Mouse (Mus musculus): ENCODE data around the gene Slc35a2. TPM values are rescaled to one million over a fixed set of nuclear protein-coding genes. Genes with fewer than 3 reads are reported as not detected.

Slc35a2 gene
- polyA plus RNA-seq, 1 experiment: 40.6 TPM

GRCm38 (mm10) chrX:7936874-7937273 lies 53.0 kb downstream of the Slc35a2 start:
- 39% methylated on average over 10 of the region's 11 CpGs for WGBS
- TF ChIP-seq POLR2A (IDR thresholded peaks at IDR 0.05; ENCODE audit: borderline replicate concordance, insufficient read depth, low read length) (no peak), CTCF (IDR thresholded peaks at IDR 0.05; ENCODE audit: borderline replicate concordance, insufficient read depth, low read depth, low read length) (0 out of 2 replicates have a peak, but pooled peaks have one; percentile 17)

GRCm38 (mm10) chrX:7937667-7938066 lies 53.8 kb downstream of the Slc35a2 start:
- no peaks in the 10 kb centered on the region for H3K4me1 ChIP-seq (ENCODE audit: control insufficient read depth, insufficient read depth, low read length)
- 95% methylated on average over 6 of the region's 6 CpGs for WGBS

More at GRCm38 (mm10) chrX:7936874-7937273, 53.0 kb downstream of the Slc35a2 start:
- no peaks in the 10 kb centered on the region for H3K4me1 ChIP-seq (ENCODE audit: control insufficient read depth, insufficient read depth, low read length)
- no peaks in the 10 kb centered on the region for H3K27me3 ChIP-seq (ENCODE audit: control insufficient read depth, insufficient read depth, low read length)
- no peak for DNase-seq
- H3K27ac ChIP-seq (ENCODE audit: insufficient read depth, low read length): no peak overlapping the region
- no peak overlapping the region for H3K4me3 ChIP-seq (replicated peaks; ENCODE audit: insufficient read depth, low read depth, low read length)

More at GRCm38 (mm10) chrX:7937667-7938066, 53.8 kb downstream of the Slc35a2 start:
- TF ChIP-seq POLR2A (IDR thresholded peaks at IDR 0.05; ENCODE audit: borderline replicate concordance, insufficient read depth, low read length): no peak
- no peak for TF ChIP-seq CTCF (IDR thresholded peaks at IDR 0.05; ENCODE audit: borderline replicate concordance, insufficient read depth, low read depth, low read length)
- Histone ChIP-seq H3K27ac (ENCODE audit: insufficient read depth, low read length) (no peak overlapping the region), H3K4me3 (replicated peaks; ENCODE audit: insufficient read depth, low read depth, low read length) (no peak overlapping the region), H3K27me3 (ENCODE audit: control insufficient read depth, insufficient read depth, low read length) (no peaks in the 10 kb centered on the region)
- DNase-seq: no peak

Other genes starting within 250 kb of the Slc35a2 start
- 945 and 955 TPM in 2 replicates for gene Syp, start 245.6 kb upstream of the Slc35a2 start, polyA plus RNA-seq (2012; rRNA removed)
- gene Prickle3, start 226.8 kb upstream of the Slc35a2 start, polyA plus RNA-seq (2012; rRNA removed): 1.7 and 2.1 TPM in 2 replicates
- 5.2 and 6.5 TPM in 2 replicates for gene Plp2, start 212.6 kb upstream of the Slc35a2 start, polyA plus RNA-seq (2012; rRNA removed)
- gene Magix, start 202.8 kb upstream of the Slc35a2 start, polyA plus RNA-seq (2012; rRNA removed): 2.2 and 2.6 TPM in 2 replicates
- 30.5 and 33.1 TPM in 2 replicates for gene Gpkow, start 186.9 kb upstream of the Slc35a2 start, polyA plus RNA-seq (2012; rRNA removed)
- 81.8 and 82.7 TPM in 2 replicates for gene Wdr45, start 169.7 kb upstream of the Slc35a2 start, polyA plus RNA-seq (2012; rRNA removed)
- gene Gm45208, start 161.8 kb upstream of the Slc35a2 start, polyA plus RNA-seq (2012; rRNA removed): 0.54 TPM in 1 of 2 replicates, not detected in the other
- gene Praf2, start 155.6 kb upstream of the Slc35a2 start, polyA plus RNA-seq (2012; rRNA removed): 166 and 179 TPM in 2 replicates
- gene Ccdc120, start 133.1 kb upstream of the Slc35a2 start, polyA plus RNA-seq (2012; rRNA removed): 68.3 and 82.6 TPM in 2 replicates
- gene Tfe3, start 121.5 kb upstream of the Slc35a2 start, polyA plus RNA-seq (2012; rRNA removed): 24.4 and 24.5 TPM in 2 replicates
- 110 TPM in 2 replicates for gene Gripap1, start 94.3 kb upstream of the Slc35a2 start, polyA plus RNA-seq (2012; rRNA removed)
- 5.9 and 7.6 TPM in 2 replicates for gene Kcnd1, start 61.7 kb upstream of the Slc35a2 start, polyA plus RNA-seq (2012; rRNA removed)
- 49.4 and 52.5 TPM in 2 replicates for gene Otud5, start 42.7 kb upstream of the Slc35a2 start, polyA plus RNA-seq (2012; rRNA removed)
- gene Pim2, start 5.8 kb upstream of the Slc35a2 start, polyA plus RNA-seq (2012; rRNA removed): 47.9 and 50.5 TPM in 2 replicates
- 165 and 174 TPM in 2 replicates for gene Pqbp1, start 15.2 kb downstream of the Slc35a2 start, polyA plus RNA-seq (2012; rRNA removed)
- 27.5 TPM in 2 replicates for gene Timm17b, start 15.3 kb downstream of the Slc35a2 start, polyA plus RNA-seq (2012; rRNA removed)
- gene Gm10491, start 23.8 kb downstream of the Slc35a2 start, polyA plus RNA-seq (2012; rRNA removed): not detected in 2 replicates
- not detected in 2 replicates for gene Gm10490, start 25.5 kb downstream of the Slc35a2 start, polyA plus RNA-seq (2012; rRNA removed)
- 395 and 461 TPM in 2 replicates for gene Pcsk1n, start 35.8 kb downstream of the Slc35a2 start, polyA plus RNA-seq (2012; rRNA removed)
- not detected in 2 replicates for gene Eras, start 44.6 kb downstream of the Slc35a2 start, polyA plus RNA-seq (2012; rRNA removed)
- gene Hdac6, start 63.9 kb downstream of the Slc35a2 start, polyA plus RNA-seq (2012; rRNA removed): 66.2 and 71.0 TPM in 2 replicates
- not detected in 2 replicates for gene Gata1, start 94.0 kb downstream of the Slc35a2 start, polyA plus RNA-seq (2012; rRNA removed)
- gene Glod5, start 134.5 kb downstream of the Slc35a2 start, polyA plus RNA-seq (2012; rRNA removed): 0.90 and 1.3 TPM in 2 replicates
- 22.3 and 22.7 TPM in 2 replicates for gene Suv39h1, start 190.7 kb downstream of the Slc35a2 start, polyA plus RNA-seq (2012; rRNA removed)
- gene Was, start 206.5 kb downstream of the Slc35a2 start, polyA plus RNA-seq (2012; rRNA removed): 0.44 and 0.67 TPM in 2 replicates
- 131 and 141 TPM in 2 replicates for gene Wdr13, start 248.9 kb downstream of the Slc35a2 start, polyA plus RNA-seq (2012; rRNA removed)

All from cerebellum, adult 2 months (tissue).